Mouse (Mus musculus) stomach, embryonic 15.5 days (tissue): ENCODE data around the gene Slc7a5. TPM values are rescaled to one million over a fixed set of nuclear protein-coding genes. Genes with fewer than 3 reads are reported as not detected.

Experiments
- ATAC-seq: fragments of 200-750 bp; cut with Nextera tagmentation; 2 replicates; pipeline ENCODE4 v1.8.0; 2017; ENCODE audit warnings: low read depth, moderate number of reproducible peaks, moderate TSS enrichment; ENCODE audit not compliant: insufficient read depth, low FRiP score
- H3K27ac ChIP-seq: fragments of 300-500 bp; sonication (generic); 2 replicates; pipeline ENCODE4 v1.5.1; 2015; ENCODE audit warnings: mild to moderate bottlenecking, inconsistent platforms
- H3K27me3 ChIP-seq: fragments of 300-500 bp; sonication (generic); replicated peaks from 2 replicates; pipeline ENCODE4 v1.6.1; 2015; ENCODE audit warnings: inconsistent platforms
- H3K36me3 ChIP-seq: fragments of 300-500 bp; sonication (generic); 2 replicates; pipeline ENCODE4 v1.6.1; 2015; ENCODE audit warnings: inconsistent platforms
- H3K4me1 ChIP-seq: fragments of 300-500 bp; sonication (generic); 2 replicates; pipeline ENCODE4 v1.6.1; 2015; ENCODE audit warnings: inconsistent platforms
- H3K4me2 ChIP-seq: fragments of 300-500 bp; sonication (generic); 2 replicates; pipeline ENCODE4 v1.6.1; 2015; ENCODE audit warnings: mild to moderate bottlenecking, inconsistent platforms
- H3K4me3 ChIP-seq: fragments of 300-500 bp; sonication (generic); replicated peaks from 2 replicates; pipeline ENCODE4 v1.5.1; 2015; ENCODE audit warnings: inconsistent platforms
- H3K9ac ChIP-seq: fragments of 300-500 bp; sonication (generic); 2 replicates; pipeline ENCODE4 v1.6.1; 2015; ENCODE audit warnings: inconsistent platforms
- H3K9me3 ChIP-seq: fragments of 300-500 bp; sonication (generic); 2 replicates; pipeline ENCODE4 v1.6.1; 2016; ENCODE audit warnings: inconsistent platforms
- WGBS: fragments of 180-500 bp; shearing (Covaris S2); methylation state at CpG from one replicate; pipeline ENCODE4 v1.1.7; 2015; 5-methylcytosine and 5-hydroxymethylcytosine counted together
- polyA plus RNA-seq: library from polyadenylated mRNA; unstranded; fragments of >200 nt; fragmentation: Nextera tagmentation; extraction: Ambion mirVana; gene quantifications from 2 replicates; pipeline ENCODE4 v1.2.1, GENCODE M21; 2015

The Slc7a5 gene
- polyA plus RNA-seq, 1 experiment from 2014 or later = 22.7 TPM

DNA sequence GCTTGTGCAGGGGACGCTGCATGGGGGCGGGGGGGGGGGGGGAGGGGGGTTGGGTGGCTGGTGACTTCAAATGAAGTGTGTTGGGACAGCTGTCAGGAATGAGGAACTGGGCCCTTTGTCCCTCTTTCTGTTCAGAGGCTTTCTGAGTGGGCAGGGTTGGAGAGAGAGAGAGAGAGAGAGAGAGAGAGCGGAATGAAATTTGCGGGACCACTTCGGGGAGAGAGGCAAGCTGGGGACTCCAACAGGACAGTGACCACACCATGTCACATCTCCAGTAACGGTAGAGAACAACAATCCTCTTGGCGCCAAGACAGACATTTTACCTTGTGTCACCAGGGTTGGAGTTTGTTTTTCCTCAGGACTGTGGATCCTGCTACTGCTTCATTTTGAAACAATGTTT lies 62.7 kb downstream of the Slc7a5 start:
- Histone ChIP-seq H3K4me3 (no peak overlapping the region), H3K9ac (no peak overlapping the region), H3K4me2 (no peak overlapping the region), H3K9me3 (no peaks in the 10 kb centered on the region), H3K27me3 (no peaks in the 10 kb centered on the region), H3K36me3 (no peaks in the 10 kb centered on the region), H3K27ac (no peak overlapping the region), H3K4me1 (no peaks in the 10 kb centered on the region)
- WGBS = 68% methylated on average over 6 of the region's 7 CpGs
- no peak for ATAC-seq

GRCm38 (mm10) chr8:121843184-121843733 lies 64.2 kb downstream of the Slc7a5 start:
- no peak for ATAC-seq
- Histone ChIP-seq H3K27me3 (no peaks in the 10 kb centered on the region), H3K9me3 (no peaks in the 10 kb centered on the region), H3K4me1 (no peaks in the 10 kb centered on the region), H3K9ac (no peak overlapping the region), H3K36me3 (no peaks in the 10 kb centered on the region), H3K4me2 (no peak overlapping the region), H3K4me3 (no peak overlapping the region), H3K27ac (no peak overlapping the region)
- WGBS = 66% methylated on average over 3 of the region's 3 CpGs

- Histone ChIP-seq H3K9me3 (no peaks in the 10 kb centered on the region), H3K27ac (no peak overlapping the region), H3K9ac (no peak overlapping the region), H3K27me3 (no peaks in the 10 kb centered on the region), H3K4me3 (no peak overlapping the region), H3K36me3 (no peaks in the 10 kb centered on the region), H3K4me2 (no peak overlapping the region), H3K4me1 (no peaks in the 10 kb centered on the region)
- 87% methylated on average over 8 of the region's 8 CpGs for WGBS
- no peak for ATAC-seq
Observed at GRCm38 (mm10) chr8:121842064-121842955, 65.2 kb downstream of the Slc7a5 start.

GRCm38 (mm10) chr8:121841242-121841641 lies 66.3 kb downstream of the Slc7a5 start:
- no peak overlapping the region for H3K27ac ChIP-seq
- H3K4me2 ChIP-seq = no peak overlapping the region
- no peak overlapping the region for H3K9ac ChIP-seq
- WGBS = 50% methylated on average over 8 of the region's 8 CpGs
- H3K4me1 ChIP-seq = no peaks in the 10 kb centered on the region
- H3K27me3 ChIP-seq = no peaks in the 10 kb centered on the region
- H3K4me3 ChIP-seq = no peak overlapping the region
- no peaks in the 10 kb centered on the region for H3K36me3 ChIP-seq
- ATAC-seq = no peak
- H3K9me3 ChIP-seq = no peaks in the 10 kb centered on the region

DNA sequence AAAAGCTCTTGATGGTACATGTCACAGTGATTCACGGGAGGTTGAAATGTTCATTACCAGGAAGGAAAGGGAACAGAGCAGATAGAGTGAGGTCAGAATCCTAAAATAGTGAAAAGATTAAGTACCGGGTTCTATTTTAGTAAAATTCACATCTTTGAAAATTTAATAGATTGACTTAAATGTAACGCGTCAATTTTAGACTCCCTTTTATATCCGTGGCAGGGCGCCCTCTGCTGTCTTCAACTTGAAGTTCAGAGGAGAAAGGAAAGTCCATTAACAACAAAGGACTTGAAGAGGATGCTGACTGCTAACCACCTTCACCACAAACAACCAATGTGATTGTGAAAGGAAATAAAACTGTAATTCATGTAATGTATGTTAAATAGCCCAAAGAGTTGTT lies 75.0 kb downstream of the Slc7a5 start:
- H3K4me2 ChIP-seq = no peak overlapping the region

DNA sequence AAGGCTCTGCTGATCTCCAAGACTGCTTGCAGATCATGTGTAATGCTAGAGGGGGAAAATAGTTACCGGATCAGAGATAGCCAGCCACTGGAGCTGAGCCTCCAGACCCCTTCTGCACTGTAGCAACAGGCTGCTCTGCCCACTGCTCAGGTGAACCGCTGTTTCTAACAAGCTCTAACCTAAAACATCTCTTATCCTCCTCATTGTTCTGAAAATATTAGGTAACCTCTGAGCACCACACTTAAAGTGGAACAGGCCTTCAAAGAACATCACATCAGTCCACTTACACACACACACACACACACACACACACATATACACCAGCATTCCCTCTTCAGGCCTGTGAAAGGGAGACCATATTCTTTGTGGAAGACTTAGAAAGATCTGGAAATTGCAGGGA lies 75.4 kb downstream of the Slc7a5 start:
- no peaks in the 10 kb centered on the region for H3K36me3 ChIP-seq
- ATAC-seq = no peak
- H3K27me3 ChIP-seq = no peaks in the 10 kb centered on the region
- no peak overlapping the region for H3K4me2 ChIP-seq
- H3K4me1 ChIP-seq = peaks cover 8% of the 10 kb centered on the region
- WGBS = 79% methylated on average over 2 of the region's 2 CpGs
- no peak overlapping the region for H3K9ac ChIP-seq
- H3K9me3 ChIP-seq = no peaks in the 10 kb centered on the region
- H3K4me3 ChIP-seq = no peak overlapping the region
- no peak overlapping the region for H3K27ac ChIP-seq

More for the DNA sequence above, 75.0 kb downstream of the Slc7a5 start:
- ATAC-seq = no peak
- Histone ChIP-seq H3K36me3 (no peaks in the 10 kb centered on the region), H3K4me1 (peaks cover 8% of the 10 kb centered on the region), H3K4me3 (no peak overlapping the region), H3K9ac (no peak overlapping the region), H3K27ac (no peak overlapping the region), H3K27me3 (no peaks in the 10 kb centered on the region), H3K9me3 (no peaks in the 10 kb centered on the region)
- 14% methylated on average over 6 of the region's 6 CpGs for WGBS

Other genes starting within 250 kb of the Slc7a5 start
- 3.9 and 4.6 TPM in 2 replicates for gene Jph3, start 178.1 kb downstream of the Slc7a5 start, polyA plus RNA-seq
- 36.2 and 38.6 TPM in 2 replicates for gene Klhdc4, start 78.1 kb downstream of the Slc7a5 start, polyA plus RNA-seq
- gene Car5a, start 37.2 kb upstream of the Slc7a5 start, polyA plus RNA-seq = 0.21 and 0.22 TPM in 2 replicates
- gene Banp, start 42.1 kb upstream of the Slc7a5 start, polyA plus RNA-seq = 35.6 and 36.3 TPM in 2 replicates